Mouse (Mus musculus): ENCODE measurements around the gene Arhgef7.
A peak's percentile ranks its signal among the peaks of the same experiment; 100 is the strongest.

Arhgef7 gene

GRCm38 (mm10) chr8:11727651-11728481, at the start of gene Arhgef7:
TSS of gene Arhgef7 (plus strand) at chr8:11727721.
- peak; percentile 68 for DNase-seq (ENCODE audit: extremely low spot score)

DNA sequence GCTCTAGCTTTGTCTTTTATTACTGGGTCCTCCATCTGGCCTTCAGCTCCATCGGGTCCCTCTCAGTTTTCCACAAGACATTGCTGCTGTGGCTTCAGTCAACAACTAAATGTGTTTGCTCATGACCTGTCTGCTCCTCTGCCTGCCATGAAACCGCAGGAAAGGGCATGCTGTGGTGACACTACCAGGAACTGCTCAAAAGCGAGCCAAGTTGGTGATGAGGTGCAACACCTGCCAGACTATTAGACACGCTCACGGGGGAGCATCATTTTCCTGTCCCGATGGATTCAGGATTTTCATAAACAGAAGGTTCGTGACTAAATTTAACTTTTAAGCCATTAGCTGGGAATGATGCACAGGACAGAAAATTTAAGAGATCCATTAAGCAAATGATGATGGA, 43.0 kb upstream of the Arhgef7 start:
- DNase-seq (ENCODE audit: extremely low spot score) = no peak

GRCm38 (mm10) chr8:11687251-11687650, 40.3 kb upstream of the Arhgef7 start:
- DNase-seq (ENCODE audit: extremely low spot score) = no peak

- DNase-seq (ENCODE audit: extremely low spot score) = no peak
Measured at GRCm38 (mm10) chr8:11689945-11690344, 37.6 kb upstream of the Arhgef7 start.

GRCm38 (mm10) chr8:11691284-11691683, 36.2 kb upstream of the Arhgef7 start:
- no peak for DNase-seq (ENCODE audit: extremely low spot score)

- DNase-seq (ENCODE audit: extremely low spot score) = no peak
Measured at GRCm38 (mm10) chr8:11691761-11692160, 35.8 kb upstream of the Arhgef7 start.

- no peak for DNase-seq (ENCODE audit: extremely low spot score)
Measured at GRCm38 (mm10) chr8:11692455-11692854, 35.1 kb upstream of the Arhgef7 start.

- no peak for DNase-seq (ENCODE audit: extremely low spot score)
Measured at GRCm38 (mm10) chr8:11693972-11694371, 33.5 kb upstream of the Arhgef7 start.

- DNase-seq (ENCODE audit: extremely low spot score) = no peak
Measured at GRCm38 (mm10) chr8:11696176-11696575, 31.3 kb upstream of the Arhgef7 start.

GRCm38 (mm10) chr8:11697467-11697866, 30.1 kb upstream of the Arhgef7 start:
- DNase-seq (ENCODE audit: extremely low spot score) = no peak

DNA sequence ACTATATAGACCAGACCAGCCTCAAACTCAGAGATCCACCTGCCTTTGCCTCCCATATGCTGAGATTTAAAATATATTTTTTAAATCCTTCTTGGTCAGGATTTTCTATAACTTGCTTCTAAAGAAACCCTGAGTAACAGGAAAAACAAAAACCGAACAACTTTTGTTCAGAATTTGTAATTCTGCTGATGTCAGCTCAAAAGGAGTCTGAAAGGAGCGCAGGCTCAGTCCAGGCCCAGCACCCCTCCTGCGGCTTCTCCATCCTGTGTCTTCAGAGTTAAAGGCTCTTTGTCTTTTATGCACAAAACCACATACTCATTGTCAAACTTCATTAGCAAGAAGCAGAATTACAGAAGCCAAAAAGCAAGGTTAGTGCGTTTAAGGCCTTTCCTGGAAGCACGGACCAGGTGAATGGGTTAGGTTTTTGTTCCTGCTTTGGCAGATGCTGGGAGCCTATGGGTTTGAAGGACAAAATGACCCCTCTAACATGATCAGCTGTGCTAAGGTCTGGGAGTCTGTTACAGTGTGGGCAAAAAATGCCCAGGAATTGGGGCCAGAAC, 28.0 kb upstream of the Arhgef7 start:
- DNase-seq (ENCODE audit: extremely low spot score) = no peak

- peak; percentile 80 for DNase-seq (ENCODE audit: extremely low spot score)
Measured at GRCm38 (mm10) chr8:11700060-11701032, 27.2 kb upstream of the Arhgef7 start.

- DNase-seq (ENCODE audit: extremely low spot score) = no peak
Measured at GRCm38 (mm10) chr8:11701033-11701362, 26.5 kb upstream of the Arhgef7 start, which contains the start of gene 1700016D06Rik. TSS of gene 1700016D06Rik (minus strand) at chr8:11701063.

DNA sequence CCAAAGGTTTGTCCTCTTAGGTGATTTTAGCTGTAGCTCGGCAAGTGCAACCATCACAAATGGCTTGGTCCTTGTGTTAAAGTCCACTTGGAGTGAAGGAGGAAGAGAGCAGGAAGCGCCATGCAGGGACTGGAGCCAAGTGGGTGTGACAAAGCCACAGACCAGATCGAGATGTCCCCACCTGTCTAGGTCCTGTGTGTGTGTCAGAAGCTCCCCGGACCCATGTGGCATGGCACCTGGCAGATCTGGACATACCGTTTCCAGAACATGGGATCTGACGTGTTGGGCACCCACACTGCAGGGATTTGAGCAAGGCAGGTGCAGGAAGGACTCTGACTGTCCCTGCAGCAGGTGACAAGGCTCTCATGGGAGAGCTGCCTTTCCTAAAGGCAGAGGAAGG, 26.1 kb upstream of the Arhgef7 start:
- DNase-seq (ENCODE audit: extremely low spot score) = no peak

GRCm38 (mm10) chr8:11703789-11704188, 23.7 kb upstream of the Arhgef7 start:
- DNase-seq (ENCODE audit: extremely low spot score) = no peak

DNA sequence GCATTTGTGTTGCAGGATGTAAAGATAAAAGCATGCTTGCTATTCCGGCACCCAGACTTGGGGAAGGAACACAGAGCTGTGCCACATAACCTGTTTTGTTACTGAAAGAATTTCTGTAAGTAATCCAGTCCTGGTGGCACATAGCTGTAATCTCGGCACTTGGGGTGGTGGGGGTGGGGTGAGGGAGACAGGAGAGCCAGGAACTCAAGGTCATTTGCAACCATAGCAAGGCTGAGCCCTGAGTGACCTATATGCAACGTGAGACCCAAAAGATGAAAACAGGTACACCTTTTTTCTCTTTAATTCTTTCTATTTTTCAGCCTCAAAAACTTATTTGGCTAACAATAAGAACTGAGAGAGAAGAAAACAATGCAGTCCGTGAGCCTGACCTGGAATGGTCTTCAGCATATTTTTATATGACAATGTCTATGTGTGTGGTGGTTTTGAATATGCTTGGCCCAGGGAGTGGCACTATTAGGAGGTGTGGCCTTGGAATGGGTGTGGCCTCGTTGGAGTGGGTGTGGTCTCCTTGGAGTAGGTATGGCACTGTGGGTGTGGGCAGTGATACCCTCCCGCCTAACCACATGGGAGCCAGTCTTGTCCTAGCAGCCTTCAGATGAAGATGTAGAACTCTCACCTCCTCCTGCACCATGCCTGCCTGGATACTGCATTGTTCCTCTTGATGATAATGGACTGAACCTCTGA, 22.7 kb upstream of the Arhgef7 start:
- no peak for DNase-seq (ENCODE audit: extremely low spot score)

DNA sequence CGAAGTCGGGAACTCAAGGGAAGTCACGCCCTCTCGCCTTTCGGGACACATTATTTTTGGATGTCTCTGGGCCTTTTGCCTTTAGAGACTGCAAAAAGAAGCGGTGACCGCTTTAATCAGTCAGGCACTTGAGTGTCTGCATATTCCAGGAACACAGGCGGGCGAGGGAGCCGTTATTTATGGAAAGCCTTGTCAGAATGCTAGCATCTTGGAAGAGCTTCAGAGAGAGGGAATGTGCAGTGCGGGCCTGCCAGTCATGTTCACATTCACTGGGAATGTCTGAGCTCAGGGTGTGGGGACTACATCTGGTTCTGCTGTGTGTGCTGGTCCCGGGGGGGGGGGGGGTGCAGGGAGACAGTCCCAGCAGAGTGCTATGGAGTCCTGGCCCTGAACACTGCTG, 21.7 kb upstream of the Arhgef7 start:
- DNase-seq (ENCODE audit: extremely low spot score) = no peak

DNA sequence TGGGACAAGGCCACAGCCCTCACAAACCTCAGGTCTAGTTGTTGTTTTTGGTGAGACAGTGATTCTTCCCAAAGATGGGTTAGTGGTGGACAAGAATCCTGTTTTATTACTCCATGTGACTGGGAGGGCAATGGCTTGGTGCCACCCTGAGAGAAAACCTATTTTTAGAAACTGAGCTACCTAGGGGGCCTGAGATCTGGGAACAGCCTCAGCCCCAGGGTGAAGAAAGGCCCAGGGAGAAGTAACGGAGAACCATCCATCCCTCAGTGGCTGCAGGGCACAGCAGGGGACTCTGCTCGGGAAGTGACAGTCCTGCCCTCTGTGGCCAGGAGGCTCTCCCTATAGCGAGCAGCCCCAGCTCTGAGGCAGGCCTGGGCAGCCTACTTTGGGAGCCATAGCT, 19.8 kb upstream of the Arhgef7 start:
- no peak for DNase-seq (ENCODE audit: extremely low spot score)

GRCm38 (mm10) chr8:11708815-11709214, 18.7 kb upstream of the Arhgef7 start:
- no peak for DNase-seq (ENCODE audit: extremely low spot score)

DNA sequence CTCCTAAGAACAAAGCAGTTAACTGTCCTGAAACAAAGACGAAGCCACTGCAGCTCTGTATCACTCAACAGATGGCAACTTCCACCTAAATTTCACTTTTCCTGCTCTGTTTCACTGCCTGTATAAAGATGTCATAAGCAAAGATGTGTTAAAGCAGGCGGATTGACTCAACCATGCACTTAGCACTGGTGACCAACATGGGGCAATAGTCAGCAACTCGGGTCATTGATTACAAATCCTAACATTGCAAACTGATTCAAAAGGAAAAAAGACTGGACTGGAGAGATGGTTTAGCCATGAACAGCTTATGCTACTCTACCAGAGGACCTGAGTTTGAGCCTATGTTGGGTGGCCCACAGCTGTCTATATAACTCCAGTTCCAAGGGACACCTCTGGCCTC, 18.0 kb upstream of the Arhgef7 start:
- no peak for DNase-seq (ENCODE audit: extremely low spot score)

- DNase-seq (ENCODE audit: extremely low spot score) = no peak
Measured at GRCm38 (mm10) chr8:11710415-11710814, 17.1 kb upstream of the Arhgef7 start.

DNA sequence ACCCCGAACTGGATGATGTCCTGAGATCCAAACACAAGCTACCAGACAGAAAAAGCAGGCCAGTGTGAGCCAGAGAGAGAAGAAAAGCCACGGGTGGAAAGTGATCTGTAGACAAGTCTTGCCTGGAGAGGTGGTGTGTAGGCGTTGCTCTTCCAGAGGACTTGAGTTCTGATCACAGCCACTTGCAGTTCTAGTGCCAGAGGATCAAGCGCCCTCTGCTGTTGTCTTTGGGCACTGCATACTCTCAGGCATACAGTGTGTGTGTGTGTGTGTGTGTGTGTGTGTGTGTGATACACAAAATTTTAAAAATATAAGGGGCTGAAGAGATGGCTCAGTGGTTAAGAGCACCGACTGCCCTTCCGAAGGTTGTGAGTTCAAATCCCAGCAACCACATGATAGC, 15.3 kb upstream of the Arhgef7 start:
- peak; percentile 15 for DNase-seq (ENCODE audit: extremely low spot score)

All from embryo, embryonic 9.5 days (tissue).